Mouse (Mus musculus): ENCODE data around the gene Cntd1.

GRCm38 (mm10) chr11:101233240-101233639 lies 45.6 kb upstream of the Cntd1 start:
- TF ChIP-seq CTCF (IDR thresholded peaks at IDR 0.05; ENCODE audit: insufficient read depth, low read depth, low read length) = no peak
- no peak for TF ChIP-seq POLR2A (IDR thresholded peaks at IDR 0.05; ENCODE audit: insufficient read depth, low read depth, low read length)

All from olfactory bulb, adult 2 months (tissue).